15 mouse cellular contexts compared by ENCODE assay signal in the genomic region with DNA sequence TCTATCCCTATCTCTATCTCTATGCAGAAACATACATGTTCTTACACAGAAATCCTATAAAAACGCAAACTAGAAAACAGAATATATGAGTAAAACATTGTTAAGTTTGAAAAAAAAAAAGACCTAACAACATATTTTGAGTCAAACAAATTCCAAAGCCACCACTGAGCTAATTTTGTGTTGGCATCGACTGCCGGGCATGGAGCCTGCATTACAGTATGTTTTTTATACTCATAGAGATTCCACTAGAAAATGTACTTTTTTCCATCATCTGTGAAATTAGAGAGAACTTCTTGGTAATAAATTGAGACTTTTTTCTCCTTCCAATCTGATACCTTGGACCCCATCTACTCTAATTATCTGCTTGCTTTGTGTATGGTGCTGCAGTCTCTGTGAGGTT.
"Had no signal": no experiment of that assay in that cellular context is flagged by ENCODE, and none has a peak within 500 bp of the region (broad histone marks: within the 10 kb centered on the region; RNA-seq: fewer than 3 reads in every experiment).

No protein-coding gene starts in this region.

- H3K9me3 ChIP-seq: limb, embryonic 12.5 days; liver, embryonic 13.5 days; midbrain, embryonic 12.5 days; neural tube, embryonic 13.5 days had no signal

- H3K27me3 ChIP-seq: limb, embryonic 12.5 days; liver, embryonic 13.5 days; midbrain, embryonic 12.5 days; neural tube, embryonic 13.5 days had no signal

- H3K27ac ChIP-seq: limb, embryonic 12.5 days; liver, embryonic 13.5 days; midbrain, embryonic 12.5 days; neural tube, embryonic 13.5 days; stomach, postnatal 0 days had no signal

- H3K36me3 ChIP-seq: limb, embryonic 12.5 days; liver, embryonic 13.5 days; midbrain, embryonic 12.5 days; neural tube, embryonic 13.5 days had no signal

- H3K4me3 ChIP-seq: limb, embryonic 12.5 days; liver, embryonic 13.5 days; midbrain, embryonic 12.5 days; neural tube, embryonic 13.5 days had no signal

- ATAC-seq: inflammation-experienced regulatory T-cells, adult 6 months; intestine, postnatal 0 days; midbrain, embryonic 16.5 days had no signal

- H3K4me1 ChIP-seq: limb, embryonic 12.5 days; liver, embryonic 13.5 days; midbrain, embryonic 12.5 days; neural tube, embryonic 13.5 days had no signal

- H3K9ac ChIP-seq: limb, embryonic 12.5 days; liver, embryonic 13.5 days; midbrain, embryonic 12.5 days; neural tube, embryonic 13.5 days had no signal

- DNase-seq: kidney, adult 8-10 months; kidney, postnatal 25 days; liver; liver, embryonic 13.5 days; lung, adult 18-20 months; retina, postnatal 1 day; thymus, adult 2 months; thymus, postnatal 25 days had no signal

- H3K4me2 ChIP-seq: limb, embryonic 12.5 days; liver, embryonic 13.5 days; midbrain, embryonic 12.5 days; neural tube, embryonic 13.5 days had no signal
